Mouse (Mus musculus): ENCODE data around the gene Clec10a. TPM values are rescaled to one million over a fixed set of nuclear protein-coding genes. Genes with fewer than 3 reads are reported as not detected.
"Not testable (repeated sequence)": the region's sequence is repeated elsewhere in the genome, so short reads cannot be mapped to it uniquely, and the experiment has no call there.

The Clec10a gene
- polyA plus RNA-seq, 1 experiment, result not detected

GRCm38 (mm10) chr11:70162336-70162735 is 6.3 kb downstream of the Clec10a start:
- WGBS, result 65% methylated on average over 3 of the region's 3 CpGs
- Histone ChIP-seq H3K4me3 (ENCODE audit: insufficient read depth, low read depth, low read length) (no peak overlapping the region), H3K27ac (ENCODE audit: insufficient read depth, low read depth, low read length) (no peak overlapping the region), H3K4me1 (ENCODE audit: control insufficient read depth, insufficient read depth, low read length) (no peaks in the 10 kb centered on the region)
- TF ChIP-seq CTCF (IDR thresholded peaks at IDR 0.05; ENCODE audit: insufficient read depth, low read depth, low read length) (no peak), POLR2A (IDR thresholded peaks at IDR 0.05; ENCODE audit: insufficient read depth, low read depth, low read length) (no peak)

GRCm38 (mm10) chr11:70165972-70166921 is 10.2 kb downstream of the Clec10a start:
- WGBS, result 75% methylated on average over 16 of the region's 16 CpGs

GRCm38 (mm10) chr11:70168136-70168535 is 12.1 kb downstream of the Clec10a start:
- Histone ChIP-seq H3K4me3 (ENCODE audit: insufficient read depth, low read depth, low read length) (no peak overlapping the region), H3K4me1 (ENCODE audit: control insufficient read depth, insufficient read depth, low read length) (no peaks in the 10 kb centered on the region), H3K27ac (ENCODE audit: insufficient read depth, low read depth, low read length) (no peak overlapping the region)
- WGBS, result 74% methylated on average over 7 of the region's 7 CpGs
- TF ChIP-seq POLR2A (IDR thresholded peaks at IDR 0.05; ENCODE audit: insufficient read depth, low read depth, low read length) (no peak), CTCF (IDR thresholded peaks at IDR 0.05; ENCODE audit: insufficient read depth, low read depth, low read length) (no peak)

More at GRCm38 (mm10) chr11:70165972-70166921, 10.2 kb downstream of the Clec10a start:
- Histone ChIP-seq H3K27ac (ENCODE audit: insufficient read depth, low read depth, low read length) (no peak overlapping the region), H3K4me3 (ENCODE audit: insufficient read depth, low read depth, low read length) (no peak overlapping the region), H3K4me1 (ENCODE audit: control insufficient read depth, insufficient read depth, low read length) (no peaks in the 10 kb centered on the region)
- TF ChIP-seq POLR2A (IDR thresholded peaks at IDR 0.05; ENCODE audit: insufficient read depth, low read depth, low read length) (no peak), CTCF (IDR thresholded peaks at IDR 0.05; ENCODE audit: insufficient read depth, low read depth, low read length) (no peak)

GRCm38 (mm10) chr11:70169471-70169870 is 13.5 kb downstream of the Clec10a start:
- WGBS, result 88% methylated on average over 7 of the region's 7 CpGs
- not testable (repeated sequence) for H3K27ac ChIP-seq (ENCODE audit: insufficient read depth, low read depth, low read length); H3K4me3 ChIP-seq (ENCODE audit: insufficient read depth, low read depth, low read length); H3K4me1 ChIP-seq (ENCODE audit: control insufficient read depth, insufficient read depth, low read length)

- 70% methylated on average over 7 of the region's 7 CpGs for WGBS
- TF ChIP-seq POLR2A (IDR thresholded peaks at IDR 0.05; ENCODE audit: insufficient read depth, low read depth, low read length) (no peak), CTCF (IDR thresholded peaks at IDR 0.05; ENCODE audit: insufficient read depth, low read depth, low read length) (no peak)
- H3K4me1 ChIP-seq (ENCODE audit: control insufficient read depth, insufficient read depth, low read length), result no peaks in the 10 kb centered on the region
- H3K27ac ChIP-seq (ENCODE audit: insufficient read depth, low read depth, low read length), result no peak overlapping the region
- H3K4me3 ChIP-seq (ENCODE audit: insufficient read depth, low read depth, low read length), result no peak overlapping the region
Measured at GRCm38 (mm10) chr11:70170291-70170690, 14.3 kb downstream of the Clec10a start.

- H3K4me1 ChIP-seq (ENCODE audit: control insufficient read depth, insufficient read depth, low read length), result no peaks in the 10 kb centered on the region
- 72% methylated on average over 7 of the region's 7 CpGs for whole genome bisulfite sequencing
- no peak for TF ChIP-seq CTCF (IDR thresholded peaks at IDR 0.05; ENCODE audit: insufficient read depth, low read depth, low read length)
- TF ChIP-seq POLR2A (IDR thresholded peaks at IDR 0.05; ENCODE audit: insufficient read depth, low read depth, low read length), result no peak
- no peak overlapping the region for H3K4me3 ChIP-seq (ENCODE audit: insufficient read depth, low read depth, low read length)
- no peak overlapping the region for H3K27ac ChIP-seq (ENCODE audit: insufficient read depth, low read depth, low read length)
Measured at GRCm38 (mm10) chr11:70171181-70171580, 15.2 kb downstream of the Clec10a start.

GRCm38 (mm10) chr11:70171847-70172246 is 15.8 kb downstream of the Clec10a start:
- 49% methylated on average over 3 of the region's 3 CpGs for WGBS
- TF ChIP-seq CTCF (IDR thresholded peaks at IDR 0.05; ENCODE audit: insufficient read depth, low read depth, low read length) (no peak), POLR2A (IDR thresholded peaks at IDR 0.05; ENCODE audit: insufficient read depth, low read depth, low read length) (no peak)
- Histone ChIP-seq H3K4me1 (ENCODE audit: control insufficient read depth, insufficient read depth, low read length) (no peaks in the 10 kb centered on the region), H3K27ac (ENCODE audit: insufficient read depth, low read depth, low read length) (no peak overlapping the region), H3K4me3 (ENCODE audit: insufficient read depth, low read depth, low read length) (no peak overlapping the region)

GRCm38 (mm10) chr11:70172298-70172697 is 16.3 kb downstream of the Clec10a start:
- H3K4me3 ChIP-seq (ENCODE audit: insufficient read depth, low read depth, low read length), result no peak overlapping the region
- 58% methylated on average over 5 of the region's 5 CpGs for WGBS
- TF ChIP-seq POLR2A (IDR thresholded peaks at IDR 0.05; ENCODE audit: insufficient read depth, low read depth, low read length), result no peak
- no peak for TF ChIP-seq CTCF (IDR thresholded peaks at IDR 0.05; ENCODE audit: insufficient read depth, low read depth, low read length)
- no peaks in the 10 kb centered on the region for H3K4me1 ChIP-seq (ENCODE audit: control insufficient read depth, insufficient read depth, low read length)
- H3K27ac ChIP-seq (ENCODE audit: insufficient read depth, low read depth, low read length), result no peak overlapping the region

GRCm38 (mm10) chr11:70174491-70174890 is 18.5 kb downstream of the Clec10a start:
- H3K27ac ChIP-seq (ENCODE audit: insufficient read depth, low read depth, low read length), result no peak overlapping the region
- WGBS, result 83% methylated on average over 4 of the region's 4 CpGs
- H3K4me3 ChIP-seq (ENCODE audit: insufficient read depth, low read depth, low read length), result no peak overlapping the region

More at GRCm38 (mm10) chr11:70174491-70174890, 18.5 kb downstream of the Clec10a start:
- no peak for TF ChIP-seq POLR2A (IDR thresholded peaks at IDR 0.05; ENCODE audit: insufficient read depth, low read depth, low read length)
- TF ChIP-seq CTCF (IDR thresholded peaks at IDR 0.05; ENCODE audit: insufficient read depth, low read depth, low read length), result no peak
- H3K4me1 ChIP-seq (ENCODE audit: control insufficient read depth, insufficient read depth, low read length), result 0 out of 2 replicates have a peak, but pooled peaks cover under 1% of the 10 kb centered on the region
